Mouse (Mus musculus) B cell, adult 2 months (primary cell): ENCODE results near the gene AI467606.

Experiments
- DNase-seq, 2 experiments: peaks; one replicate each; pipeline ENCODE4 v3.0.0; 2022

Gene AI467606

GRCm38 (mm10) chr7:127129638-127130037 lies 38.5 kb downstream of the AI467606 start:
- DNase-seq: peak; percentile 27 to 32

GRCm38 (mm10) chr7:127133125-127133524 lies 42.0 kb downstream of the AI467606 start:
- no peak for DNase-seq

- peak; percentile 60 to 63 for DNase-seq
Observed at GRCm38 (mm10) chr7:127134821-127135447, 43.8 kb downstream of the AI467606 start.

GRCm38 (mm10) chr7:127136181-127137071 lies 45.3 kb downstream of the AI467606 start:
- peak; percentile 21 to 32 for DNase-seq

GRCm38 (mm10) chr7:127137262-127138017 lies 46.3 kb downstream of the AI467606 start, which contains the start of gene Spn:
Gene Spn, minus strand, starts transcription at chr7:127137823.
- peak; percentile 19 to 21 for DNase-seq

GRCm38 (mm10) chr7:127139100-127139499 lies 47.9 kb downstream of the AI467606 start:
- no peak for DNase-seq

- DNase-seq: no peak
Observed at GRCm38 (mm10) chr7:127139562-127139961, 48.4 kb downstream of the AI467606 start.

GRCm38 (mm10) chr7:127140623-127141404 lies 49.7 kb downstream of the AI467606 start:
- no peak for DNase-seq

- no peak for DNase-seq
Observed at GRCm38 (mm10) chr7:127142214-127142613, 51.1 kb downstream of the AI467606 start.

- DNase-seq: no peak
Observed at GRCm38 (mm10) chr7:127142666-127143065, 51.5 kb downstream of the AI467606 start.
